Mouse (Mus musculus): ENCODE data around the gene Atp13a3. TPM values are rescaled to one million over a fixed set of nuclear protein-coding genes. Genes with fewer than 3 reads are reported as not detected.
"Not testable (repeated sequence)": the region's sequence is repeated elsewhere in the genome, so short reads cannot be mapped to it uniquely, and the experiment has no call there.

The Atp13a3 gene
- polyA plus RNA-seq (2014; fragmentation: Nextera tagmentation; extraction: Ambion mirVana), result 23.5 and 28.3 TPM in 2 replicates

GRCm38 (mm10) chr16:30405925-30406670, at the start of gene Atp13a3:
Gene Atp13a3 (minus strand): TSS chr16:30405975.
- no peaks in the 10 kb centered on the region for H3K27me3 ChIP-seq (replicated peaks; ENCODE audit: control insufficient read depth, insufficient read depth, low read length)
- H3K9me3 ChIP-seq (ENCODE audit: control insufficient read depth, low read length), result no peaks in the 10 kb centered on the region
- no peaks in the 10 kb centered on the region for H3K4me1 ChIP-seq (replicated peaks; ENCODE audit: control insufficient read depth, insufficient read depth, low read length)
- H3K36me3 ChIP-seq (ENCODE audit: control insufficient read depth, insufficient read depth, low read length), result no peaks in the 10 kb centered on the region
- no peak within 1 kb of the TSS for H3K9ac ChIP-seq (ENCODE audit: low read length)
- 72% methylated on average over 11 of the region's 11 CpGs for WGBS
- H3K27ac ChIP-seq (ENCODE audit: low read depth), result no peak within 1 kb of the TSS
- ATAC-seq (replicated peaks; ENCODE audit: low FRiP score, low TSS enrichment, low read depth) (no peak), DNase-seq (ENCODE audit: low spot score) (no peak)
- no peak within 1 kb of the TSS for H3K4me2 ChIP-seq (ENCODE audit: low read length)
- H3K4me3 ChIP-seq (ENCODE audit: low read depth, low read length), result no peak within 1 kb of the TSS

DNA sequence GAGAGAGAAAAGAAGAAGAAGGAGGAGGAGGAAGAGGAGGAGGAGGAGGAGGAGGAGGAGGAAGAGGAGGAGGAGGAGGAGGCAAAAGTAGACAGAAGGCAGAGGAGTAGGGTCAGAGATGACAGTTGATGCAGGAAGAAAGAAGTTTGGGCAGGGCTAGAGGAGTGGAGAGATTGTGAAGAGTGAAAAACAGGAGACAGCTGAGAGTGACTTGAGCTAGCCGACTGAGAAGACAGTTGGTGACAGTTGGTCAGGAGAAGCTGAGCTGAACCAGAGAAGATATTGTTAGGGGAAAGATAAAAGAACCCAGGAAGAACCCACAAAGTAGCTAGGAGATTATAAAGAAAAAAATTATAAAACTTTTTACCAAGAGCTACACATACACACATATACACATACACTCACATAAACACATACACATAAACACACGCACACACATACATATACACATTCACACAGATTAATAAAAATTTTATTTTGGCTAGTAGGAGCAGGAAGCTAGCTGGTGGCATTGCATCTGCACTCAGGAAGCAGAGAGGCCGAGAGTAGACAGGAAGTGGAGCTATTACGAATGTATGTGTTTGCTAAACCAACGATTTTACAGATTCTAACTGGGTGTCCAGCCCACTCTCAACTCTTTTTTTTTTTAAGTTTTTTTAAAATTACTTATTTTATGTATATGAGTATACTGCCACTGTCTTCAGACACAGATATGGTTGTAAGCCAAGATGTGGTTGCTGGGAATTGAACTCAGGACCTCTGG, 47.6 kb upstream of the Atp13a3 start:
- no peaks in the 10 kb centered on the region for H3K9me3 ChIP-seq (ENCODE audit: control insufficient read depth, low read length)
- no peaks in the 10 kb centered on the region for H3K27me3 ChIP-seq (replicated peaks; ENCODE audit: control insufficient read depth, insufficient read depth, low read length)
- H3K4me2 ChIP-seq (ENCODE audit: low read length), result no peak overlapping the region
- WGBS, result 63% methylated on average over 5 of the region's 5 CpGs
- H3K27ac ChIP-seq (ENCODE audit: low read depth), result no peak overlapping the region
- H3K9ac ChIP-seq (ENCODE audit: low read length), result no peak overlapping the region
- no peaks in the 10 kb centered on the region for H3K4me1 ChIP-seq (replicated peaks; ENCODE audit: control insufficient read depth, insufficient read depth, low read length)
- no peak for DNase-seq (ENCODE audit: low spot score)
- H3K36me3 ChIP-seq (ENCODE audit: control insufficient read depth, insufficient read depth, low read length), result no peaks in the 10 kb centered on the region
- H3K4me3 ChIP-seq (ENCODE audit: low read depth, low read length), result no peak overlapping the region
- no peak for ATAC-seq (replicated peaks; ENCODE audit: low FRiP score, low TSS enrichment, low read depth)

- H3K36me3 ChIP-seq (ENCODE audit: control insufficient read depth, insufficient read depth, low read length); H3K9ac ChIP-seq (ENCODE audit: low read length); DNase-seq (ENCODE audit: low spot score); H3K27me3 ChIP-seq (replicated peaks; ENCODE audit: control insufficient read depth, insufficient read depth, low read length); H3K4me1 ChIP-seq (replicated peaks; ENCODE audit: control insufficient read depth, insufficient read depth, low read length); H3K4me3 ChIP-seq (ENCODE audit: low read depth, low read length); H3K27ac ChIP-seq (ENCODE audit: low read depth); H3K9me3 ChIP-seq (ENCODE audit: control insufficient read depth, low read length); ATAC-seq (replicated peaks; ENCODE audit: low FRiP score, low TSS enrichment, low read depth); H3K4me2 ChIP-seq (ENCODE audit: low read length): not testable (repeated sequence)
- WGBS, result 88% methylated on average over 2 of the region's 2 CpGs
Measured at GRCm38 (mm10) chr16:30451174-30451573, 45.4 kb upstream of the Atp13a3 start.

DNA sequence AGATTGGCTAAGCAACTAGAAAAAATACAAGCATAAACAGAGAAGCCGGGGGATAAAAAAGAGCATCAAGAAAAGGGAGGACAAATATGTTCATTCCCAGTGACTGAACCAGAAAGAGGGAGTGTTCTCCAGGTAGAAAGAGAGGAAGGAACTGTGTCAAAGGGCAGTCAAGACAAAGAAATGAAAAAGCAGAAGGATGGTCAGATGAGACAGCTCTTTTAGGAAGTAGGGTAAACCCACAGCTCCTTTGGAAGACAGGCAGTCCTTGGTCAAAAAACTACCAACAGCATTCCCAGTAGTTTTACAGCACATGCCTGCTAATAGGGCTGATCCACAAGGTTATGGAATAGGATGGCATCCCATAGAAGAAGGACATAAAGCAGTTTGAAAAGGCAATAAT, 43.2 kb upstream of the Atp13a3 start:
- Histone ChIP-seq H3K9ac (ENCODE audit: low read length) (no peak overlapping the region), H3K9me3 (ENCODE audit: control insufficient read depth, low read length) (no peaks in the 10 kb centered on the region), H3K36me3 (ENCODE audit: control insufficient read depth, insufficient read depth, low read length) (no peaks in the 10 kb centered on the region), H3K27ac (ENCODE audit: low read depth) (no peak overlapping the region), H3K4me2 (ENCODE audit: low read length) (no peak overlapping the region), H3K4me1 (replicated peaks; ENCODE audit: control insufficient read depth, insufficient read depth, low read length) (no peaks in the 10 kb centered on the region), H3K27me3 (replicated peaks; ENCODE audit: control insufficient read depth, insufficient read depth, low read length) (no peaks in the 10 kb centered on the region), H3K4me3 (ENCODE audit: low read depth, low read length) (no peak overlapping the region)
- no peak for ATAC-seq (replicated peaks; ENCODE audit: low FRiP score, low TSS enrichment, low read depth)
- WGBS, result 80% methylated on average over 1 of the region's 1 CpGs
- DNase-seq (ENCODE audit: low spot score), result no peak

DNA sequence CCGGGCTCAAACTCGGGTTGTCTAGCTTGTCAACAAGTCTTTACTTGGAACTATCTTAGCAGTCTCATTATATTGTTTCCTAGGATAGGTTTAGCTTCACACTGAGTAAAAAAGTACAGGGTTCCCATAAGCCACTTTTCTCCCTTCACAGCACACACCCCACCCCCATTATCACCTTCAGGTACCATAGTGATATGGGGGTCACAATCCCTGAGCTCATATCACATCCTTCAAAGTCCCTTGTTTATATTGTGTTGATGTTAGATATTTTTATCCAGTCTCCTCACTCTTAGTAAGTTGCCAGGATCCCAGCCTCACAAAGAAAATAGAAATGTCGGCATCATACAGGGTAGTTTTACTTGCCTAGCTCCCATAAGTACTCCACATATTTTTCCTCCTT, 42.4 kb upstream of the Atp13a3 start:
- Histone ChIP-seq H3K27ac (ENCODE audit: low read depth) (no peak overlapping the region), H3K4me3 (ENCODE audit: low read depth, low read length) (no peak overlapping the region), H3K4me2 (ENCODE audit: low read length) (no peak overlapping the region), H3K36me3 (ENCODE audit: control insufficient read depth, insufficient read depth, low read length) (no peaks in the 10 kb centered on the region), H3K27me3 (replicated peaks; ENCODE audit: control insufficient read depth, insufficient read depth, low read length) (no peaks in the 10 kb centered on the region), H3K4me1 (replicated peaks; ENCODE audit: control insufficient read depth, insufficient read depth, low read length) (no peaks in the 10 kb centered on the region), H3K9ac (ENCODE audit: low read length) (no peak overlapping the region), H3K9me3 (ENCODE audit: control insufficient read depth, low read length) (no peaks in the 10 kb centered on the region)
- no peak for ATAC-seq (replicated peaks; ENCODE audit: low FRiP score, low TSS enrichment, low read depth)
- DNase-seq (ENCODE audit: low spot score), result no peak
- 75% methylated on average over 3 of the region's 3 CpGs for WGBS

GRCm38 (mm10) chr16:30447642-30448041, 41.9 kb upstream of the Atp13a3 start:
- Histone ChIP-seq H3K4me1 (replicated peaks; ENCODE audit: control insufficient read depth, insufficient read depth, low read length) (no peaks in the 10 kb centered on the region), H3K27me3 (replicated peaks; ENCODE audit: control insufficient read depth, insufficient read depth, low read length) (no peaks in the 10 kb centered on the region), H3K9ac (ENCODE audit: low read length) (no peak overlapping the region), H3K4me3 (ENCODE audit: low read depth, low read length) (no peak overlapping the region), H3K4me2 (ENCODE audit: low read length) (no peak overlapping the region), H3K9me3 (ENCODE audit: control insufficient read depth, low read length) (no peaks in the 10 kb centered on the region), H3K36me3 (ENCODE audit: control insufficient read depth, insufficient read depth, low read length) (no peaks in the 10 kb centered on the region), H3K27ac (ENCODE audit: low read depth) (no peak overlapping the region)
- no peak for ATAC-seq (replicated peaks; ENCODE audit: low FRiP score, low TSS enrichment, low read depth)
- 63% methylated on average over 4 of the region's 4 CpGs for WGBS
- DNase-seq (ENCODE audit: low spot score), result no peak

DNA sequence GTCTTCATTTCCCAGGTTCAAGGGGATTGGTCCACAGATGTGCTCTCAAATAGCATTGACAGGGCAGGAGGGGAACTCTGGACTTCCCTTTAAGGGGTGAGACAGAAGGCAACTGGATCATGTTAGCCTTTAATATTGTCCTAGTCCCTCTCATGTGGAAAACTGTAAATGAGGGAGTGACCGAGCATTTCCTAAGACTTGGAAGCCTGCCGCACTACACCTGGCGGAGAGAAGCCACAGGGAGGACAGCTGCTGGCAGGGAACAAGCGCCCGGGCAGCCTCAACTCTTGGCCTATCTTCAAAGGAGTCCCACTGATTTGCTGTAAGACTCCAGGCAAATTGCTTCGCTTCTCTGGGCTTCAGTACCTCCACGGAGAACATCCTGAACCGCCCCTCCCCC, 37.6 kb upstream of the Atp13a3 start:
- no peaks in the 10 kb centered on the region for H3K4me1 ChIP-seq (replicated peaks; ENCODE audit: control insufficient read depth, insufficient read depth, low read length)
- no peak overlapping the region for H3K27ac ChIP-seq (ENCODE audit: low read depth)
- WGBS, result 46% methylated on average over 8 of the region's 8 CpGs
- H3K4me2 ChIP-seq (ENCODE audit: low read length), result no peak overlapping the region
- no peaks in the 10 kb centered on the region for H3K36me3 ChIP-seq (ENCODE audit: control insufficient read depth, insufficient read depth, low read length)
- no peaks in the 10 kb centered on the region for H3K9me3 ChIP-seq (ENCODE audit: control insufficient read depth, low read length)
- H3K4me3 ChIP-seq (ENCODE audit: low read depth, low read length), result no peak overlapping the region
- ATAC-seq (replicated peaks; ENCODE audit: low FRiP score, low TSS enrichment, low read depth), result no peak
- peak; percentile 36 for DNase-seq (ENCODE audit: low spot score)
- no peak overlapping the region for H3K9ac ChIP-seq (ENCODE audit: low read length)
- H3K27me3 ChIP-seq (replicated peaks; ENCODE audit: control insufficient read depth, insufficient read depth, low read length), result no peaks in the 10 kb centered on the region

DNA sequence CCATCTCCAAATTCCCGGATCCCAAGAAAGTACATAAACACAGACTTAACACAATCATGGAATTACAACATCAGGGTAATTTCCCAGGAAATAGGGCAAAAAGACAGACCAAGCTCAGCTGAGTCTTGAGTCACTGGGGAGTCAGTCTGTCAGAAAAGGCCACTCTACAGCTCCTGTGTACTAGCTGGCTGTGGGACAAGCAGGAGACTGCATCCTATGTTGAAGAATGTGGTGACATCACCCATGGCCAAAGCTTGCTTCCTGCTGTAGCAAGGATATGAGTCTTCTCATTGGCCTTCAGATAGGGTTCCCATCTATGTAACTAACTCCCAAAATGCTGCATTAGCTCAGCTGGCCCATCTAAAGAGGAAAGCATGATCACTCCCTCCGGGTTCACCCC, 36.7 kb upstream of the Atp13a3 start:
- Histone ChIP-seq H3K27me3 (replicated peaks; ENCODE audit: control insufficient read depth, insufficient read depth, low read length) (no peaks in the 10 kb centered on the region), H3K4me1 (replicated peaks; ENCODE audit: control insufficient read depth, insufficient read depth, low read length) (no peaks in the 10 kb centered on the region), H3K36me3 (ENCODE audit: control insufficient read depth, insufficient read depth, low read length) (no peaks in the 10 kb centered on the region), H3K4me2 (ENCODE audit: low read length) (no peak overlapping the region), H3K27ac (ENCODE audit: low read depth) (no peak overlapping the region), H3K9ac (ENCODE audit: low read length) (no peak overlapping the region), H3K9me3 (ENCODE audit: control insufficient read depth, low read length) (no peaks in the 10 kb centered on the region), H3K4me3 (ENCODE audit: low read depth, low read length) (no peak overlapping the region)
- DNase-seq (ENCODE audit: low spot score) (peak; percentile 34), ATAC-seq (replicated peaks; ENCODE audit: low FRiP score, low TSS enrichment, low read depth) (no peak)
- 80% methylated on average over 2 of the region's 2 CpGs for WGBS
